Mouse (Mus musculus): ENCODE results near the gene Tbck.

The Tbck gene

DNA sequence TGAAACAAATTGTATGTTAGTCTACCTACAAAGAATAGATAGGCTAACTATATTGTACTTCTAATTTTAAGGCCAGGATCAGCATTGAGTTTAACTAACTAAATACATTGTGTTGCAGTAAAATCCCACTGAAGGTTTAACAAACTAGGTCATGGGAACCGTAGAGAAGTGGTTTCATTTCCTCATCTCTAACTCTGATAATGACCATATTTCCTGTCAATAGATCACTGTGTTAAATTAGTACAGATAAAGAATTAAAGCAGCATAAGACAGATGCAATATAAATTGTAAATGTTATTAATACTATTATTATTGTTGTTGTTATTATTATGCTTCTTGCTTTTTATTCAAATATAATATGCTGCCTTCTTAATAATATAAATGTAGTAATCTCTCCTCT lies 72.3 kb downstream of the Tbck start:
- no peak for DNase-seq (ENCODE audit: extremely low spot score, low spot score)

DNA sequence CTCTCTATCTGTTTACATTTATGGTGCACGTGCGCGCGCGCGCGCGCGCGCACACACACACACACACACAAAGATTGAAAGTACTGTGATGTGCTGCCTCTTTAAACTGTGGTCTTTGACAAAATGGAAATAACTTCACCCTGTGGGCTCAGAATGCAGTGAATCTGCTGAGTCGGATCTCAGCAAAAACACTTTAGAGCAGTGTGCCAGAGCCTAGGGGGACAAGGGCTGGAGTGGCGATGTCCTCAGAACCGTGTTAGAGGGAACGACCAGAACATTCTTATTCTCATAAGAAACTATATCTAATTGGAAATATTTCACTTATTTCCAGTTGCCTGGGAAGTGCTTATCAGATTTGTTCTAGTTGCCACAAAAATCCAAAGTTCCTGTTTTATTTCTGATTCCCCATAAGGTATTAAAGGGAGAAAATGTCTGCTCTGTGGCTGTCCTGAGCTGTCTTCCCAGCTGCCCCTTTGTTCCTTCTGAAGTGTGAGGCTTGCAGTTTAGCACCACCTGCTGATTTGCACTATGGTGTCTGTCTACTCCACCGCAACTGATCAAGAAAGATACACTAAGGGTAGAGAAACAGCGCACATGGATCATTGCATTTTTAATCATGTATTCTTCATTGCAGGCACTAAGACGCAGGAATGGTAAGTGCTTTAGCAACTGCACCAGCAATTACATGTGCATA lies 82.2 kb downstream of the Tbck start:
- DNase-seq (ENCODE audit: extremely low spot score, low spot score): no peak

DNA sequence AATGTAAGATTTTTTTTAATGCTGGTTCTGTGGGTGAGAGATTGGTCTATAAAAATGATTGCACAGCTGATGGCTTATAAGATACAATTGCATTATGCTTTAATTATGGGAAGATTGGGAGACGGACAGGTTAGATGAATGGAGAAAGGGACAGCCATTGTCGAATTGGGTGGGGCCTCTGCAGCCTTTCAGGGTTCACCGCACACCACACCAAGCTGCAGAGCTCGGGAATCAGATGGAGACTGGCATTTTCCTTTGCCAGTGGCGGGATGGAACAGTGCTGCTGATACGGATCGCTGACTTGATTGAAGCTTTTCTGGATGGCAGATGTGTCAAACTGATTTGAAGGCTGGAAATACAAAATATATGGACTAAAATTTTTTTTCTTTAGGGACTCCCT lies 88.1 kb downstream of the Tbck start:
- no peak for DNase-seq (ENCODE audit: extremely low spot score, low spot score)

DNA sequence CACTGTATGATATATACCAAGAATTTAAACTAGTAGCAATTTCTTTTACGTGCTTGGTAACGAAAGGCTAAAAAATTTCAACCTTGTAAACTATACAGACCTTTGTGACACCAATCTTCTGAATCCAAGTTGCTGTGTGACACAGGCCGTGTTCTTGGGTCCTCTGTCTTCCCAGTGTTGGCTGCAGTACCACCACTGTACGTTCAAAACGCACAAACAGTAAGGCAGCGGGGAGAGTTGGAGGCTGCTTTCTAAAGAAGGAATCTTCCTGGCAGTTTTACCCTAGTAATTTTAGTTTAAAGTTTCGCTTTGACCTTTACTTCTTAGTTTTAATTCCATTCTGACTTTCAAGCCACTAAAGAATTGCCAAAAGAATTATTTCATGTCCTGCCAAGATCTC lies 92.7 kb downstream of the Tbck start:
- DNase-seq (ENCODE audit: extremely low spot score, low spot score): no peak

DNA sequence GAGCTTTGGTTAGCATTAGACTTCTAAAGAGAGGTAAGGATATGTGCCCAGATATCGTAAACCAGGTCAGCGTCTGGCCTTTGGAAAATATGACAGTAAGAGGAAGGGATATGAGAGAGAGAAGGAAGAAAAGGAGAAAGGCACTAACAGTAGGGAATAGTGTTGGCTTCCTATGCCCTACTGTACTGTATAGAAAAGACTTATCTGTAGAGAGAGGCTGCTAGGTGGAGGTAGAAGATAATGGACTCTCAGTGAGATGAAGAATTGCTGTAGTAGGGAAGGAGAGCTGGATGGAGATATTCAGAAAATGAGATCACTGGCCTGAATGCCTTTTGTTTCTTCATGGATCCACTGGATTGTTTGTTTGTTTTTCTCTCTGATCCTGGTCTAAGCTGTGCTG lies 97.2 kb downstream of the Tbck start:
- DNase-seq (ENCODE audit: extremely low spot score, low spot score): no peak

DNA sequence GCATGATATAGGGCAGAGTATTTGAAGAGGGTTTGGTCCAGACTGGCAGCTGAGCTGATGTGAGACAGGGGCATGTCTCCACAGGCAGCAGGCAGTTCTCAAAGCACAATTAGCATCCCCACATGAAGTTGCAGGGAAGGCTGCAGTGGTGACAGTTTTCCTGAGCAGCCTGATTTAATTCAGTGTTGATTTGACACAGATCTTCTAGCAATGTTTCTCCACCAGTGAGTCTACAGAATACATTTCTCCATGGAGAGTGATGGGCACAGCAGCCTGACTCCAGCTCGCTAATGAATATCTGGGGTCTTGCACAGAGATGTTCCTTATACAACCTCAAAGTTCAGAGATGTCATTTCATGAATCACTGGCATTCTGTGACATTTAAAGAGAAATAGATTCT lies 99.1 kb downstream of the Tbck start:
- no peak for DNase-seq (ENCODE audit: extremely low spot score, low spot score)

DNA sequence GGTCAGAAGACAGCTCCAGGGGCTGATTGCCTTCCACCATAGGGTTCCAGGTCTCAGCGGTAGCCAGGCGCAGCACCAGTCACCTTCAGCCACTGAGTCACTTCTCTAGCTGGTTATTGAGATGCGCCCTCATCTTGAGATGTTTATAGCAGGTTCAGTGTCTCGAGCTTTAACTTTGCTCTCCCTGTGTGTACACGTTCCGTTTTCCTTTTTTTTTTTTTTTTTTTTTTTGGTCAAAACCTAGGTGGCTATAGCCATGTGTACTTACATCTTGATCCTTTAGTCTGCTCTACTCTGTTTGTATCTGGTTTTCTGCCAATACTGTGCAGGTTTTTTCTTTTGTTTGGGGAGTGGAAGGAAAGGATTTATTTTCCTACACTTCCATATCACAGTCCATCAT lies 100.8 kb downstream of the Tbck start:
- DNase-seq (ENCODE audit: extremely low spot score, low spot score): no peak

DNA sequence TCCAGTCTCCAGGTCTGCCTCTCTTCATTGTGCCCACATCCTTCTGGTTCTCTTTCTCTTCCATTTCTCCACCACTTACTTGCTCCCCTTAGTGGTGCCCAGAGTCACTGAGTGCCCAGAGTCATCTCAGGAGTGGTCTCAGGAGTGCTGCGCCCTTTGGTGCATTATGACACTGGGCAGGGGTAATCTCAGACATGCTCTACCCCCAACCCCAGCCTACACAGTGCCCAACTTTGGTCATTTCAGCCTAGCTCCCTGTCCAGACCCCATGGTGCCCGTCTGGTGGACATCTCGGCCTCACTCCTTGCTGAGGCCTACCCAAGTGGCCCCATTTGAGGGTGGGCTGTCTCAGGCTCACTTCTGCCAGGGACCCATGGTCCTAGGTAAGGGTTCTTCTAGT lies 102.7 kb downstream of the Tbck start:
- no peak for DNase-seq (ENCODE audit: extremely low spot score, low spot score)

DNA sequence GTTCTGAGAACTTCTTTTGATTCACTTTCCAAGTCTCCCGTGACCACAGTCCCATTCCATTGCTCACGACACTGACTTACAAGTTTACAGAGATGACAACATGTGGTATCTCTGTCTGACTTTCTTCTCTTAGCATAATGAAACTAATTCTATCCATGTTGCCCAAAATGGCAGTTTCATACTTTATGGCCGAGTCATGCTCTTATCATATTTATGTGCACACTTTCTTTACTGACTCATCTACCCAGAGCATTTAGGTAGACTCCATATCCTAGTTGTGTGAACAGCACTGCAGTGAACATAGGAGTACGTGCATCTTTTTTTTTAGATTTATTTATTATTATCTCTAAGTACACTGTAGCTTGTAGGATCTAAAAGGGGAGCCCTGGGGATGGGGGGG lies 103.8 kb downstream of the Tbck start:
- no peak for DNase-seq (ENCODE audit: extremely low spot score, low spot score)

DNA sequence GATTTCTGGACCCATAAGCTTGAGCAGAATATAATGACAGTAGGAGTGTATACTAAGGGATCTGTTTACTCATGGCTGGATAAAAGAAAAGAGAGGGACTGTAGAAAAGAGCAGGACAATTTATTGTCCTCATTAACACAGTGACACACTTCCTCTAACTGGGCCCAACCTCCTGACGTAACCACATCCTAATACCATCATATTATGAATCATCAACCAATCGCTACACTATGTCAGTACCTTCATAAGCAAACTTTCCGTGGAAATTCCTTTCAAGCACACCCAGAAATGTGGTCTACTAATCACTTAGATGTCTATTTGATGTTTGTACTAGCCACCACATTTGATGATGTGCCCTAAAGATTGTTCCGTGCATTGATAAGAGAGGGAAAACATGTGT lies 107.2 kb downstream of the Tbck start:
- no peak for DNase-seq (ENCODE audit: extremely low spot score, low spot score)

DNA sequence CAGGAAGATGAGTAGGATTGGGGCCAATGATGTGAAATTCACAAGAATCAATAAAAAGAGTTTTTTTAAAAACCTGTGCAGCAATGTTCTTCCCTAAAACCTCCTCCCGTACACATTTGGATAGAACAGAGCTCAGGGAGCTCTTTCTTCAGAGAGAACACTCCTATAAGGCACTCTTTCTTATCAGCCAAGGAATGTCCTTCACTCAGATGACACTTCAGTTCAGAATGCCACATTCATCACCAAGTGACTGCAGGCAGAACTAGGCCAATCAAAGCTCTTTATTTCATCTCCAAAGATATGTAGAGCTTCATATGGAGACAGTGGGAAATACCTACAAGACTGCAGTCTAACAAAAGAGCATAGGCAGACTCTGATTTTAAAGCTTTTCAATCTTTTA lies 116.3 kb downstream of the Tbck start:
- DNase-seq (ENCODE audit: extremely low spot score, low spot score): no peak

DNA sequence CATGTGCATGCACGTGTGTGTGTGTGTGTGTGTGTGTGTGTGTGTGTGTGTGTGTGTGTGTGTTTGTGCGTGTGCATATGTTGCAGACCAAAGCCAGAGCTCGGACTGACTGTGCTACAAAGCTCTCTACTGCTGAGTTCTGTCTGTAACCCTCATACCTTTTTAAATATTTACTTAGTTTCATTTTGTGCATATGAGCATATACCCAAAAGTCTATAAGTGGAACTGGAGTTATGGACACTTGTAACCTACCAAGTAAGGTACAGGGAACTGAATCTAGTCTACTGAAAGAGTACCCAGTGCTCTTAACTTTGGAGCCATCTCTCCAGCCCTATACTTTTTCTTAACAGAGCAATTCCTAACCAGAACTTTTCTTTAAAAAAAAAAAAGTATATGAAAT lies 118.0 kb downstream of the Tbck start:
- no peak for DNase-seq (ENCODE audit: extremely low spot score, low spot score)

DNA sequence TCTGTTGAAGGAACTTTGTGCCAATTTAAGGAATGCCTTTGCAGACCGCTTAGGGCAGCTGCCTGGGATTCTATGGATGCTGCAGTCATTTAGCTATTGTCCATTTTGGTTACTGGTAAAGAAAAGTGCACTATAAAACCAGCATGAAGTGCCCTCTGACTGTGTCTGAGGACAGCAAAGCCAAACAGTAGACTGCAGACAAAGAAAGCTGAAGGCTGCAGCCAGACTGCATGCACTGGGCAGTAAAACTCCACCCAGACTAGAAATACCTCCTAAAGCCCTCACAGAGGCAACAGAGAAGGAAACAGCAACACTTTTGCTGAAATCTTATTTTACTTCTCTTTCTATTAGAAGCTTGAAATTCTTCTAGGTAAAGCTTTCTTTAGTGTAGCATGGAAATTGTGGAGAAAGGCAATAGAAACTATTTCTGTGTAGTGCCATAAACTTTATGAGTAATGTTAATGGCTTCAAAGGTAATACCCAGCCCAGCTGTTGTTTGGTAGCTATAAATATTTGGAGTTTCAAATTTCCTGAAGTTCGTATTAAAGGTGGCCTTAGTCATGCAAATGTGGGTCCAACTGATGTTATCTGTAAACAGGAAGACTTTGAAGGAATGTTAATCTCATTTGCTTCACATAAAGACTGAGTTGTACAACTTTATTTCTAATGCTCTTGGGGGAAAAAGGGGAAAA lies 124.1 kb downstream of the Tbck start:
- DNase-seq (ENCODE audit: extremely low spot score, low spot score): no peak

DNA sequence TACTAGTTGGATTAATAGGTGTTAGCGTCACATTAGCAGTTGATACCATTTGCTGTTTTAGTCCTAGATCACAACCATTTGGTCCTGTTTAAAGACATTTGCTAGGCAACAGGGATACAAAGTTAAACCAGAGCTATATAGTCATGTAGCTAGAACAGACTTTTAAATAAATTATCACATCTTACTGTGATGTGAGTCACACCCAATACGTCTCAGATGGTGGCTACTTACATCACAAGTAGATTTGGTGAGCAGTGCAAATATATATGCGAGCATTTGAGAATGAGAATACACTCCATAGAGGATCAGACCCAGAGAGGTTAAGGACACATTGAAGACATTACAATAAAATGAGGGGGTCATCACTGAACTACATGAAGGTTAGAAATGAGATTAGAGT lies 125.0 kb downstream of the Tbck start:
- DNase-seq (ENCODE audit: extremely low spot score, low spot score): no peak

DNA sequence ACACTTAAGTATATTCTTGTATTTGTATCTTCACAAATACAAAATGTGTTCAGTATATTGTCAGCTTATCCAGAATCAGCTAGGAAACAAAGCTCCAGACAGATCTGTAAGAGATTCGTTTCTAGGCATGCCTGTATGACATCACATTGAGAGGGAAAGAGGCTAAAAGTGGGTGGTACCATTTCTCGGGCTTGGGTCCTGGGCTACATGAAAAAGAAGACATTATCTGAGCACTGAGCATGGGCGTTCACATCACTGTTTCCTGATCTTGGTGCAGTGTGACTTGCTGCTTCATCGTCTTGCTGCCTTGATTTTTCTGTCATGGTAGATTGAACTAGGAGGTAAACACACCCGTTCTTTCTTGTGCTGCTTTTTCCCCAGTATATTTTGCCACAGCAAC lies 127.8 kb downstream of the Tbck start:
- no peak for DNase-seq (ENCODE audit: extremely low spot score, low spot score)

DNA sequence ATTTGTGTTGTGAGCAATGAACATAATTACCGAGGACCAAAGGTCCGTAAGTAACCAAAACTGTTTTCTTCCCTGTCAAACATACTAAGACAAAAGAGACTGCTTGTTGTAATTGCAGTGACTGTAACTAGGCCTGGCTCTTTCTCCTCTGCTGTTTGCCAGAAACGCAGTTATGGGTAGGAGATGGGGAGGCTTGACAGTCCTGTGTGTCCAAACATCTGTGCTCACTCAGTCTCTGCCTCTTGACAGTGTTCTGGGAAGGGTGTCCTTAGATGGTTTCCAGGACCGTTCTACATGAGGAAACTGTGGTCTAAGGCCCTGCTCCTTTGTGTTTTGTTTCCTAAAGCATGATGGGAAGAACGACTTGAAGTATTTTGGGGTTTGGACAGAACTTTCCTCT lies 128.4 kb downstream of the Tbck start:
- DNase-seq (ENCODE audit: extremely low spot score, low spot score): no peak

DNA sequence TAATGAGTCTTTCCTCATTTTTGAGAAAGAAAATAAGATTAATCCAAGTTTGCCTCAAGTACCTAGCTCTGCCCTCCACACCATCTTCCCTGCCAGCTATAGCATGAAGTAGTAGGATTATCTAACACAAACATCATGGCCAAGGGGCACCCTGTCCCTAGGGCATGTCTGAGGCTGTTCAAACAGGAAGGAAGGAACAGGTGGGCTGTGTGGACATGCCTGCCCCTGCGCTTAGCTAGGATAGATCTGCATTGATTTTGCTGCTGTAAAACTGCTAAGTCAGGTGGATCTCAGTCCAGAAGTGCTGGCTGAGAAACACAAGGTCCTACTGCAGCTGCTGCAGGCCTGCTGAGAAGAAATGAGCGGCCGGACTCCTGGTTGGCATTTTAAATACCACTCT lies 129.2 kb downstream of the Tbck start:
- DNase-seq (ENCODE audit: extremely low spot score, low spot score): no peak

DNA sequence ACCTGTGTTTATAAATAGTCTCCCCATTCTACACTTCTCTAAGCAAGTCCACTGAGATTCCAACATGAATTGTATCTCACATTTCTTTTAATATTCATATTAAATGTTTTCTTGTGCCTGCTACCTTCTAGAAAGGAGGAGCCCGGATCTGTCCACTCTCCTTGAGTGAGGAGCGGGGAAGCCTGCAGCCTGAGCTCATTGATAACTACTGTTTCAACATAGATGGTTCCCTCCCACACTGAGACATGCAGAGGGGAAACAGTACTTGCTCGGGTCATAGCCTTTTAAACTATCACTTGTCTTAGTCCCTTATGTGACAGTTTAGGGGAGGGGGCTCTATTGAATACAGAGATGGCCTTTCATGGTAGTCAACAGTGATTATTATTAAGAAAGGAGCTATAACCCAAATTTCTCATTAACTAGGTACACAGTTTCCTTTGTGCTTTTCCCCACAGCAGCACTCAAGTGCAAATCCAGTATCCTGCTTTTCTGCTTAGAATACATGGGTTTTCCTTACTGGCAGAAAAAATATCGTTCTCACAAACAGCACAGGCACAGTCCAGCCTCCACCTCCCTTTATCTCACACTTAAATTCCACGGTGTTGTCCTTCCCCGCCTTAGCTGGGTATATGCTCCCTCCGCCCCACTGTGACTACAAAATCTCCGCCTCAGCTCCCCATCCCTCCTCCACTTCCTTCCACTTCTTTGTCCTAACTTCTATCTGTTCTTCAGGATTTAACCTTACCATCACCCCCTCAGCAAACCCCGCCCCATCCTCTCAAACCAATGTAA lies 130.0 kb downstream of the Tbck start:
- DNase-seq (ENCODE audit: extremely low spot score, low spot score): no peak

DNA sequence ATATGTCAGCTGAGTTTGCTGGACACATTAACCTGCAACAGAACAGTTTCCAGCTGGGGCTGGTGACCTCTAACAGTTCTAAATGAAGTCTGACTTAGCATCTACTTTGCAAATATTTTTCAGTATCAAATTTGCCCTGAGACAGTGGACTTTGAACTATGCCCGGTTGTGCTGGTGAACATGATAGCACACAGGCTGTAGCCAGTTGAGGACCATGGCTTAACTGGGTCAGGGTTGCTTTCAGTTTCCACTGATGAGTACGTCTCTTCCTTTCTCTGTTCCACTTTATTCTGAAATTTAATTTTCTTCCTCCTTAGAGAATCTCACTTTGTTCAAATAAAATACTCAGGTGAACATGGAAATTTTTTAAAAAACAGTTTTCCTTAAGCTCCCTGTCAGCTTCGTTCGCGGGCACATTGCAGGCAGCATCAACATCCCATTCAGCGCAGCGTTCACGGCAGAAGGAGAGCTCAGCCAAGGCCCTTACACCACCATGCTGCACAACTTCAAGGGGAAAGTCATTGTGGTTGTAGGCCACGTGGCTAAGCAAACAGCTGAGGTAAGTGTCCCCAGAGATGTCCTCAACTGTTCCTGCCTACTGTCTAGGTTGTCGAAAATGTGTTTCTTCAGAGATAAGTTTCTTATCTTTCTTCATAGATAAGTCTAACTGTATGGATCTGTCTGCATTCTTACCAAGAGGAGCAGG lies 131.0 kb downstream of the Tbck start:
- no peak for DNase-seq (ENCODE audit: extremely low spot score, low spot score)

DNA sequence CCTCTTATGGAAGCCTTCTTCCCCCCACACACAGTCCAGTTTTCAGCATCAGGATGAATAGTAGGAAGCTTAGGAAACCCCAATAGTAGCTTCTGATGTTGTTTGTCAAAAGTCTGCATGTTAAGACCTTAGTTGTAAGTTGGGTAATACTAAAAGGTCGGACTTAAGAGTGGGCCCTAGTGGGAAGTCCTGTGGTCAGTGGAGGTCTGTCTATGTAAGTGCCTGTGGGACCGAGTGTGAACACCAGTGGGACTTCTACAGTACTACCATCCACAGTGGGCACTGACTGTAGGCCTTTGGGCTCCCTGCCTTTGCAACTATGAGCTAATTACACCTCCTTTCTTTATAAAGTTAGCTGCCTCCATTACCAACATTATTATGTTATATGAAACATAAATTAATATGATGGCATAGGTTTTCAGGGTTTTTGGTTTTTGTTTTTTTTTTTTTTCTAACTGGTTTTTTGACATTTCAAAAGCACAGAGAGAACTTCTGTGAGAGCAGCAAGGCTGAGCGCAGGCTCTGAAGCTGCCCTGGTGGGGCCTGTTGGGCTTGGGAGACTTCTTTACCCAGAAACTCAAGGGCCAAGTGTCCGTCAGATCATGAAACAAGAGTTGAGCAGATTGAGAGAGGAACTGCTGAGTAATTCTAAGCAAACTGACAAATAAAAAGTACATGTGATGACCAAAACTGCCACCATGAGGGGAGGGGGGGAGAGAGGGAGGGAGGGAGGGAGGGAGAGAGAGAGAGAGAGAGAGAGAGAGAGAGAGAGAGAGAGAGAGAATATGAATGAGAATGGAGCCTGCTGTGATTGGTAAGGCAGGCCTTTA lies 131.8 kb downstream of the Tbck start:
- no peak for DNase-seq (ENCODE audit: extremely low spot score, low spot score)

DNA sequence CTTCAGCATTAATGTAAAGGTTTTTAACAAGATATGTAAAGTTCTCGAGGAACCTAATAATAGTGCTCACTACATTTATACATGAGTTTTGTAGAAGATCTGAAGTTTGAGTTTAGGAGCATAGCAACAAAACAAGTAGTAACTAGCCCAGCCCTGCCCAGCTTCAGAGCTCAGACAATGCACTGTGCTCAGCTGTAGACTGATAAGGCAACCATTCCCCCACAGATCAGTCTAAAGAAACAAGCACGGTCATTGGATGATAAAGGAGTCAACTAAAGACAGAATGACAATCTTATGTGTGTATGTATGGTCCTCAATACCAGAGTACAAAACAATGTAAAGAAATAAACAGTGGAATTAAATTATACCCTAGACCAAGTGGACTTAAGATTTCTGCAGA lies 135.5 kb downstream of the Tbck start:
- DNase-seq (ENCODE audit: extremely low spot score, low spot score): no peak

All from neural tube, embryonic 10.5 days (tissue).